ENCODE assay signal across 21 mouse cellular contexts in the genomic region with DNA sequence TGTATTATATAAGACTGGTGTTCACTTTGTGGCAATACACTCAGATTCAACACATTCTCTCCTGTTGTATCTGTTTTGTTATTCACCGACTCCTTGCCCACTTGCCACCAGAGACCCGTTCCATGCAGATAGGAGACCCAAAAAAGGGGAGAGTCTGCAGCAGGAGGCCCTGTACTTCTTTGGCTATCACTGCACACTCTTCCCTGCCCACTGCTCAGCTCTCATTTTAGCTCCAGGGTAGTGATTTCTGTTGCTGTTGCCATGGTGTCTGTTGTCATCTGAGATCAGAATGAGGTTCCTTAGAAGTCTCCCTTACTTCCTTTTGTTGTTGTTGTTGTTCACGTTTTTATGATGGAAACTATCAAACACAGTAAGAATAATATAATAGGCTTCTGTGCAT. TPM values are rescaled to one million over a fixed set of nuclear protein-coding genes. Genes with fewer than 3 reads are reported as not detected.
DNase-seq lines count a peak whose midpoint lies in the region; TF ChIP-seq lines count a peak whose summit lies in the region.
"Had no signal": no experiment of that assay in that cellular context is flagged by ENCODE, and none has a peak within 500 bp of the region (broad histone marks: within the 10 kb centered on the region; RNA-seq: fewer than 3 reads in every experiment).

No protein-coding gene starts in this region.

- peak; percentile 76 for DNase-seq in heart, adult 11 months
- DNase-seq in heart, postnatal 10 days, result no peak
- no peak for DNase-seq in left cerebral cortex, adult 2 months (ENCODE audit: extremely low spot score in 1 of 2, low spot score in 2 of 2)
- no peak for DNase-seq in left cerebral cortex, postnatal 36 days (ENCODE audit: low spot score in 2 of 2)
- DNase-seq: adrenal gland, adult 2 months; adrenal gland, postnatal 10 days; adrenal gland, postnatal 25 days; cerebellum, adult 11 months; cerebellum, adult 18-20 months; cerebellum, adult 8-10 months; cerebellum, adult 9-11 months; cerebellum, postnatal 14 days; cerebellum, postnatal 36 days; embryo, embryonic 11 days had no signal

- no peak overlapping the region for H3K4me3 ChIP-seq in left cerebral cortex, adult 2 months
- H3K4me3 ChIP-seq: embryonic facial prominence, embryonic 13.5 days; embryonic facial prominence, embryonic 15.5 days; erythroblast, embryonic 14.5 days; forebrain, embryonic 10.5 days; forebrain, embryonic 12.5 days had no signal

- peak overlapping the region; percentile 69 for H3K27ac ChIP-seq in left cerebral cortex, adult 2 months
- H3K27ac ChIP-seq: embryonic facial prominence, embryonic 13.5 days; embryonic facial prominence, embryonic 15.5 days; forebrain, embryonic 10.5 days; forebrain, embryonic 12.5 days had no signal

- no peak for TF ChIP-seq CTCF in left cerebral cortex, adult 2 months (IDR thresholded peaks at IDR 0.05)

- intact Hi-C loops in heart, postnatal 10 days (cut with DNase I), result no loop called here
- intact Hi-C loops in left cerebral cortex, adult 2 months (cut with DNase I), result loop anchor here (5.0 kb wide), 1 partner anchor 67 kb away; no protein-coding TSS in a partner anchor
- intact Hi-C loops in left cerebral cortex, postnatal 36 days (cut with DNase I), result loop anchor here (5.0 kb wide), 1 partner anchor 67 kb away; no protein-coding TSS in a partner anchor

RNA-seq across cellular contexts. Expression of gene Sv2b, which starts 34.5 kb away (rescaled TPM):
- under 1 TPM; 0.27 to 0.98 TPM for total RNA-seq in heart, postnatal 10 days (2021)
- 100 to 1,000 TPM; 348 to 386 TPM for total RNA-seq in left cerebral cortex, adult 2 months (2021)
- total RNA-seq in left cerebral cortex, postnatal 36 days (2021), result 100 to 1,000 TPM; 371 to 401 TPM
- total RNA-seq: common myeloid progenitor, adult 5-6 weeks; MEL had no signal

Comparison
In these comparisons a context has a peak if more than half of its experiments do, and no peak if none do; other contexts are left out.
1. RNA of gene Sv2b, which starts 34.5 kb away (total RNA-seq): 371 to 401 TPM in left cerebral cortex, postnatal 36 days and 348 to 386 TPM in left cerebral cortex, adult 2 months; 0.27 to 0.98 TPM in heart, postnatal 10 days; every median in the first group is over 100 times any median in the second.